19 mouse cellular contexts compared by ENCODE assay signal in genomic region chr1:119893600-119893999, GRCm38 (mm10). TPM values are rescaled to one million over a fixed set of nuclear protein-coding genes. Genes with fewer than 3 reads are reported as not detected.
DNase-seq lines count a peak whose midpoint lies in the region; TF ChIP-seq lines count a peak whose summit lies in the region.
"Had no signal": no experiment of that assay in that cellular context is flagged by ENCODE, and none has a peak within 500 bp of the region (broad histone marks: within the 10 kb centered on the region; RNA-seq: fewer than 3 reads in every experiment).

No protein-coding gene starts in this region.

- no peak for TF ChIP-seq CTCF in left cerebral cortex, adult 2 months (IDR thresholded peaks at IDR 0.05)

- no peak overlapping the region for H3K4me3 ChIP-seq in left cerebral cortex, adult 2 months
- H3K4me3 ChIP-seq: embryonic facial prominence, embryonic 13.5 days; embryonic facial prominence, embryonic 15.5 days; erythroblast, embryonic 14.5 days; forebrain, embryonic 10.5 days; forebrain, embryonic 12.5 days had no signal

- intact Hi-C loops in left cerebral cortex, adult 2 months (cut with DNase I): loop anchor here (5.0 to 10.0 kb wide), 2 partner anchors 76 to 159 kb away; no protein-coding TSS in a partner anchor
- intact Hi-C loops in left cerebral cortex, postnatal 14 days (cut with DNase I): loop anchor here (5.0 kb wide), 2 partner anchors 56 to 76 kb away; partner anchors contain the start of gene Ptpn4

- peak overlapping the region; percentile 73 for H3K27ac ChIP-seq in left cerebral cortex, adult 2 months
- H3K27ac ChIP-seq: embryonic facial prominence, embryonic 13.5 days; embryonic facial prominence, embryonic 15.5 days; forebrain, embryonic 10.5 days; forebrain, embryonic 12.5 days had no signal

- no peak for DNase-seq in left cerebral cortex, adult 2 months (ENCODE audit: extremely low spot score in 1 of 2, low spot score in 2 of 2)
- DNase-seq in left cerebral cortex, postnatal 14 days (ENCODE audit: low spot score in 2 of 2): no peak
- DNase-seq in 416B (ENCODE audit: low read depth) (peak; percentile 11), adipocyte (ENCODE audit: low spot score) (no peak)
- DNase-seq in brain, adult 2 months (ENCODE audit: low read depth, low spot score): peak; percentile 66
- DNase-seq: adrenal gland, adult 2 months; adrenal gland, postnatal 10 days; adrenal gland, postnatal 25 days; cerebellum, adult 11-12 months; cerebellum, adult 8-10 months; cerebellum, adult 9-11 months; cerebellum, postnatal 14 days; cerebellum, postnatal 36 days; embryo, embryonic 11 days had no signal

RNA-seq across cellular contexts. Expression of gene Tmem177, which starts 19.4 kb away (rescaled TPM):
- total RNA-seq in left cerebral cortex, adult 2 months (2021): 1 to 10 TPM; 7.7 to 8.1 TPM
- 1 to 10 TPM; 6.2 to 7.1 TPM for total RNA-seq in left cerebral cortex, postnatal 14 days (2021)

RNA-seq across cellular contexts. Expression of gene Ptpn4, which starts 56.2 kb away (rescaled TPM):
- total RNA-seq in left cerebral cortex, adult 2 months (2021): 10 to 100 TPM; 86.6 to 93.4 TPM
- total RNA-seq in left cerebral cortex, postnatal 14 days (2021): 10 to 100 TPM; 56.9 to 68.0 TPM

Comparison
In these comparisons a context has a peak if more than half of its experiments do, and no peak if none do; other contexts are left out.
1. DNase-seq: peak in 416B (single experiment) and brain, adult 2 months (single experiment); none in left cerebral cortex, adult 2 months (0 of 2), left cerebral cortex, postnatal 14 days (0 of 2) and adipocyte (single experiment).